Mouse (Mus musculus) thymus, postnatal 10 days (tissue): ENCODE data around the gene Krtap4-2.
"Not testable (repeated sequence)": the region's sequence is repeated elsewhere in the genome, so short reads cannot be mapped to it uniquely, and the experiment has no call there.

Source experiments
- DNase-seq, 2 experiments: peaks; one replicate each; pipeline ENCODE4 v3.0.0; 2021; ENCODE audit warnings: low spot score in 2 of 2

The Krtap4-2 gene

GRCm38 (mm10) chr11:99634653-99635134 is at the start of gene Krtap4-2:
Krtap4-2 (minus strand) TSS chr11:99635084.
- DNase-seq: no peak

GRCm38 (mm10) chr11:99683481-99683880 is 48.6 kb upstream of the Krtap4-2 start:
- DNase-seq: no peak

GRCm38 (mm10) chr11:99665860-99666259 is 31.0 kb upstream of the Krtap4-2 start, which contains the start of gene Krtap4-6:
Krtap4-6 (minus strand) TSS chr11:99665960.
- no peak for DNase-seq

GRCm38 (mm10) chr11:99662802-99663201 is 27.9 kb upstream of the Krtap4-2 start:
- no peak for DNase-seq

- DNase-seq: no peak
Measured at GRCm38 (mm10) chr11:99659256-99659655, 24.4 kb upstream of the Krtap4-2 start.

- DNase-seq: not testable (repeated sequence)
Measured at GRCm38 (mm10) chr11:99658467-99659010, 23.7 kb upstream of the Krtap4-2 start, which contains the start of gene Gm11563. Gm11563 (minus strand) TSS chr11:99658960.

GRCm38 (mm10) chr11:99657051-99657450 is 22.2 kb upstream of the Krtap4-2 start:
- no peak for DNase-seq

- DNase-seq: no peak
Measured at GRCm38 (mm10) chr11:99650136-99650535, 15.3 kb upstream of the Krtap4-2 start, which contains the start of gene Gm11555. Gm11555 (minus strand) TSS chr11:99650236.

- DNase-seq: no peak
Measured at GRCm38 (mm10) chr11:99646444-99646843, 11.6 kb upstream of the Krtap4-2 start.

GRCm38 (mm10) chr11:99644351-99644750 is 9.5 kb upstream of the Krtap4-2 start:
- DNase-seq: no peak

- not testable (repeated sequence) for DNase-seq
Measured at GRCm38 (mm10) chr11:99643635-99644139, 8.8 kb upstream of the Krtap4-2 start, which contains the start of gene Krtap4-7. Krtap4-7 (minus strand) TSS chr11:99644089.

- no peak for DNase-seq
Measured at GRCm38 (mm10) chr11:99640926-99641325, 6.0 kb upstream of the Krtap4-2 start.

- no peak for DNase-seq
Measured at GRCm38 (mm10) chr11:99637086-99637485, 2.2 kb upstream of the Krtap4-2 start.

- DNase-seq: no peak
Measured at GRCm38 (mm10) chr11:99633293-99633692, 1.6 kb downstream of the Krtap4-2 start.

- DNase-seq: no peak
Measured at GRCm38 (mm10) chr11:99630890-99631289, 4.0 kb downstream of the Krtap4-2 start.

- DNase-seq: no peak
Measured at GRCm38 (mm10) chr11:99628138-99628537, 6.7 kb downstream of the Krtap4-2 start, which contains the start of gene Krtap4-1. Krtap4-1 (minus strand) TSS chr11:99628238.

- no peak for DNase-seq
Measured at GRCm38 (mm10) chr11:99620335-99620734, 14.5 kb downstream of the Krtap4-2 start, which contains the start of gene Gm11562. Gm11562 (minus strand) TSS chr11:99620435.

- DNase-seq: no peak
Measured at GRCm38 (mm10) chr11:99614796-99615363, 20.0 kb downstream of the Krtap4-2 start, which contains the start of gene Krtap2-4. Krtap2-4 (minus strand) TSS chr11:99614846.

GRCm38 (mm10) chr11:99610089-99610488 is 24.8 kb downstream of the Krtap4-2 start, which contains the start of gene Gm11937:
Gm11937 (minus strand) TSS chr11:99610189.
- DNase-seq: not testable (repeated sequence)

GRCm38 (mm10) chr11:99609126-99609525 is 25.8 kb downstream of the Krtap4-2 start:
- DNase-seq: no peak

- not testable (repeated sequence) for DNase-seq
Measured at GRCm38 (mm10) chr11:99603208-99603607, 31.7 kb downstream of the Krtap4-2 start, which contains the start of gene Gm11938. Gm11938 (minus strand) TSS chr11:99603308.

GRCm38 (mm10) chr11:99597742-99598141 is 37.1 kb downstream of the Krtap4-2 start, which contains the start of gene Krtap9-3:
Krtap9-3 (minus strand) TSS chr11:99598105.
- DNase-seq: not testable (repeated sequence)
